Mouse (Mus musculus) olfactory bulb, adult 2 months (tissue): ENCODE measurements around the gene Map3k11.

Experiments used
- CTCF ChIP-seq: fragments of 200-500 bp; IDR thresholded peaks from 2 replicates; pipeline ENCODE4 v1.5.1; 2012; ENCODE audit warnings: low read depth, mild to moderate bottlenecking, low read length, moderate library complexity; ENCODE audit not compliant: insufficient read depth
- POLR2A ChIP-seq: fragments of 200-500 bp; IDR thresholded peaks from 2 replicates; pipeline ENCODE4 v1.6.1; 2012; ENCODE audit warnings: mild to moderate bottlenecking, low read depth, low read length, moderate library complexity; ENCODE audit not compliant: insufficient read depth

- TF ChIP-seq CTCF (no peak), POLR2A (no peak)
These were observed 5.3 kb downstream of the Map3k11 start for GRCm38 (mm10) chr19:5693801-5694200.
